Mouse (Mus musculus) ES-Bruce4 (cell line): ENCODE data around the gene Rabgap1.

Experiments used
- CTCF ChIP-seq: IDR thresholded peaks from one replicate; pipeline ENCODE4 v1.8.1; 2011; ENCODE audit warnings: low read depth, low read length
- EP300 ChIP-seq: IDR thresholded peaks from 2 replicates; pipeline ENCODE4 v1.6.1; 2011; ENCODE audit warnings: low read depth, low read length; ENCODE audit not compliant: insufficient read depth

DNA sequence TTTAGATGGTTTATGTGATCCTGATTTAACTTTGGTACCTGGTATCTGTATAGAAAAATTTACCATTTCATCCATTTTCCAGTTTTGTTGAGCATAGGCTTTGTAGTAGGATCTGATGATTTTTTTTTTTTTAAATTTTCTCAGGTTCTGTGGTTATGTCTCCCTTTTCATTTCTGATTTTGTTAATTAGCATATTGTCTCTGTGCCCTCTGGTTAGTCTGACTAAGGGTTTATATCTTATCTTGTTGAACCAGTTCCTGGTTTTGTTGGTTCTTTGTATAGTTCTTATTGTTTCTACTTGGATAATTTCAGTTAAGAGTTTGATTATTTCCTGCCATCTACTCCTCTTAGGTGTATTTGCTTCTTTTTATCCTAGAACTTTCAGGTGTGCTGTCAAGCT is 36.5 kb downstream of the Rabgap1 start:
- TF ChIP-seq EP300 (no peak), CTCF (no peak)
